Mouse (Mus musculus): ENCODE results near the gene Ociad1. TPM values are rescaled to one million over a fixed set of nuclear protein-coding genes. Genes with fewer than 3 reads are reported as not detected.

Gene Ociad1
- polyA plus RNA-seq, 1 experiment from 2014 or later, result 172 TPM

DNA sequence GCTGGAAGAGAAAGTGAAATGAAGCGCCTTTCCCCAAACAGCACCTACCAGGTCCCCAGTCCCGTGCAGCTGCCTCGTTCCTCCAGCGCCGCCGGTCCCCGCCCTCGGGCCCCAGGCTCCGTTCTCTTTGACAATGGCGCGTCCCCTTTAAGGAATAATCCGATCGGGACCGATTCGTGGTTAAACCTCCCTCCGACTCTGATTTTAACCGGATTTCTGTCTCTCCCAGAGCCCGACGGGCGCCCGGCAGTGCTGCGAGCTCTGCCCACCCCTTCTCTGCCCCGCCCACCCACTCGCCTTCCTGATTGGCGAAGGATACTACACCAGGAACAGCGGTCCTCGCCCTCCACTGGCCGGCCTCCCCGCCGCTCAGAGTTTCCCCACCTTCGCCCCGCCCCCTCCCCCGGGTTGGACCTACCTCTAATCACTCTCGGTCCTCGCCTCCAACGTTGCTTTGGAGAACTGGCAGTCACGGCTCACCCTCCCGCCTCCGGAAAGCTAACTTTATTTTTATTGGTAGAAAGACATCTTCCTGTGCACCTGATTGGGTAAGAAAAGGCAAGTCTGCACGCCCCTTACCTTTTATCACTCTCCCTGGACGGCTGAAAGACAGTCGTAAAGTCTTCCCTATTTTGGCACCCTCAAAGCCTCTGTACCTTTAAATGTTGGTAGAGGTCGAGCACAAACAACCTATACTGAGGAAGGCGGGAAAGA is 36.1 kb upstream of the Ociad1 start, which contains the start of gene Fryl:
Gene Fryl (minus strand): TSS at position 268 of the 714 bp plus-strand sequence.
- under 1% methylated on average over 43 of the region's 44 CpGs for WGBS
- Histone ChIP-seq H3K9ac (ENCODE audit: low read length) (peak within 1 kb of the TSS; percentile 94), H3K36me3 (ENCODE audit: control insufficient read depth, insufficient read depth, low read length) (no peaks in the 10 kb centered on the region), H3K4me1 (ENCODE audit: control insufficient read depth, insufficient read depth, low read length) (no peaks in the 10 kb centered on the region; the same call in 1 of the 2 replicates), H3K4me3 (ENCODE audit: low read depth, low read length) (peak within 1 kb of the TSS; percentile 95), H3K9me3 (ENCODE audit: control insufficient read depth, low read length) (no peaks in the 10 kb centered on the region), H3K4me2 (ENCODE audit: low read depth) (peak within 1 kb of the TSS; percentile 73), H3K27ac (ENCODE audit: low read depth, low read length) (peak within 1 kb of the TSS; percentile 96), H3K27me3 (ENCODE audit: control insufficient read depth, insufficient read depth, low read length) (no peaks in the 10 kb centered on the region)
- ATAC-seq (ENCODE audit: insufficient read depth, low FRiP score, low TSS enrichment) (peak; percentile 98), DNase-seq (ENCODE audit: low spot score) (peak; percentile 98)

DNA sequence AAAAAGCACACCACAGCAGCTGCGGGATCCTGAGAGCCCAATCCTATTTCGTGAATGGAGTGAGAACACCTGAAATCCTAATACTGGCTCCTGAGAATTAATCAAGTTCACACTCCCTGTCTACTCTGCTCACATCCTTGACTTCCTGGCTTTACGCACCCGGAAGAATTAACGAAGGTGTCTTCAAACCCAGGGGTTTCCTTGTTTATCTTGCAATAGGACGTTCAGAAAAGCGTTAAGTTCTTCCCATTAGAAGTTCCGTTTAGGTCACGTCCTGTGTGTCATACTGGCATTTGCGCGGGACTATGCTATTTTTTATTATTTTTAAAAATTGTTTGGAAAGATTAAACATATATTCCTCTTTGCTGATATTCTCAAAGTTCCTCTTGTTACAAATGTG is 35.5 kb upstream of the Ociad1 start:
- ATAC-seq (ENCODE audit: insufficient read depth, low FRiP score, low TSS enrichment) (no peak; the same call in 1 of the 2 replicates), DNase-seq (ENCODE audit: low spot score) (no peak)
- Histone ChIP-seq H3K27me3 (ENCODE audit: control insufficient read depth, insufficient read depth, low read length) (no peaks in the 10 kb centered on the region), H3K4me3 (ENCODE audit: low read depth, low read length) (peak overlapping the region; percentile 40), H3K4me1 (ENCODE audit: control insufficient read depth, insufficient read depth, low read length) (no peaks in the 10 kb centered on the region; the same call in 1 of the 2 replicates), H3K27ac (ENCODE audit: low read depth, low read length) (no peak overlapping the region), H3K9ac (ENCODE audit: low read length) (peak overlapping the region; percentile 44; the same call in 1 of the 2 replicates), H3K9me3 (ENCODE audit: control insufficient read depth, low read length) (no peaks in the 10 kb centered on the region), H3K4me2 (ENCODE audit: low read depth) (peak overlapping the region; percentile 73), H3K36me3 (ENCODE audit: control insufficient read depth, insufficient read depth, low read length) (no peaks in the 10 kb centered on the region)
- WGBS, result 6% methylated on average over 11 of the region's 11 CpGs

DNA sequence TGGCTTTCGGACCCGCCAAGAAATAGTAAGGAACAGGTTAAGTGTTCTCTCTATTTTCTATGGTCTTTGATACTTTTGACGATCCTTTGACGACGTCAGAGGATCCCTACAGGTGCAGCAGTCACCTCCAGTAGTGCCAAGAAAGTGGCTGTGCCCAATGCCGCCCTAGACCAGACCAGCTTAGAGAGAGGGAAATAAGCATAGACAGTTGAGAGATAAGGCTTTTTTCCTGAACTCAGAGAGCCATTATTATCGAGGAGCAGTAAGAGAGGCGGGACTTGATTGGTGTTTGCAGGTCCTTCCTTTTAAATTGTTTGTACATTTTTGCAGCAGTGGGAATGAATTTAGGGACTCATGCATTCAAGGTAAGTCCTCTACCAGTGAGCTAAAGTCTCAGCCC is 34.9 kb upstream of the Ociad1 start:
- DNase-seq (ENCODE audit: low spot score) (no peak), ATAC-seq (ENCODE audit: insufficient read depth, low FRiP score, low TSS enrichment) (no peak)
- H3K36me3 ChIP-seq (ENCODE audit: control insufficient read depth, insufficient read depth, low read length), result no peaks in the 10 kb centered on the region
- no peak overlapping the region for H3K4me2 ChIP-seq (ENCODE audit: low read depth)
- no peak overlapping the region for H3K27ac ChIP-seq (ENCODE audit: low read depth, low read length)
- H3K4me3 ChIP-seq (ENCODE audit: low read depth, low read length), result no peak overlapping the region; the same call in 1 of the 2 replicates
- no peaks in the 10 kb centered on the region; the same call in 1 of the 2 replicates for H3K4me1 ChIP-seq (ENCODE audit: control insufficient read depth, insufficient read depth, low read length)
- 59% methylated on average over 8 of the region's 8 CpGs for WGBS
- no peak overlapping the region for H3K9ac ChIP-seq (ENCODE audit: low read length)
- no peaks in the 10 kb centered on the region for H3K9me3 ChIP-seq (ENCODE audit: control insufficient read depth, low read length)
- no peaks in the 10 kb centered on the region for H3K27me3 ChIP-seq (ENCODE audit: control insufficient read depth, insufficient read depth, low read length)

DNA sequence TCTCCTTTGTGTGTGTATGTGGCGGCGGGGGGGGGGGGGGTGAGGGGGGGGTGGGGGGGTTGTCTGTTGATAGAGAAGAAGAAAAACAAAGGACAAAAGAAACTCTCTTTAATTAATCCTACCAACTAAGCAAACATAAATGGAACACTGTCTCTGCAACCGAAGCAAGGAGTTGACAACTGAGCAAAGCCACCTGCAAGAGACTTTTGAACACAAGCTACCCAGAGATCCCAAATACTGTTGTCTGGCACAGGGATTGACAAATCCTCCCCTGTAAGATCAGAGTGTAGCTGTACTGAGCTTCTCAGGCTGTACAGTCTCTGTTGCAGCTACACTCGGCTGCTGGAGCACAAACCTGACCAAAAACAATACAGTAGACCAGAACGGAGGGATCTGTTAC is 28.5 kb upstream of the Ociad1 start:
- Histone ChIP-seq H3K27me3 (ENCODE audit: control insufficient read depth, insufficient read depth, low read length) (no peaks in the 10 kb centered on the region), H3K27ac (ENCODE audit: low read depth, low read length) (no peak overlapping the region), H3K9me3 (ENCODE audit: control insufficient read depth, low read length) (no peaks in the 10 kb centered on the region), H3K4me2 (ENCODE audit: low read depth) (no peak overlapping the region), H3K4me1 (ENCODE audit: control insufficient read depth, insufficient read depth, low read length) (no peaks in the 10 kb centered on the region), H3K36me3 (ENCODE audit: control insufficient read depth, insufficient read depth, low read length) (no peaks in the 10 kb centered on the region), H3K4me3 (ENCODE audit: low read depth, low read length) (no peak overlapping the region), H3K9ac (ENCODE audit: low read length) (no peak overlapping the region)
- ATAC-seq (ENCODE audit: insufficient read depth, low FRiP score, low TSS enrichment) (no peak), DNase-seq (ENCODE audit: low spot score) (no peak)
- WGBS, result 88% methylated on average over 3 of the region's 5 CpGs

DNA sequence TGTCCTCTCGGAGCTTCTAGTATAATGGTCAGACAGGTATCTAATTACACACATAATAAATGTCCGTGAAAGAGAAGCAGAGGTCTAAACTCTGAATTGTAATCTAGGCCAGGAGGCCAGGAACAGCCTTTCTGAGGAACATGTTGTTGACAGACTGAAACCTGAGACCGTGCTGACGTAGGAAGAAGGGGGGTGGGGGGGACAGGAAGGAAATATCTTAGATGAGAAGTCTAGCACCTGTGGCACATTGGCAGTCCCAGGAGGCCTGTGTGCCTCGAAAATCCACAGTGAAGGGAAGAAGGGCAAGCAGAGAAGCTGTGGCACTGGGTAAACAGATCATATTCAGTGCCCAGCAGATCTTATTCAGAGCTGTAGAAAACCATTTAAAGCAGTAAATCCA is 27.1 kb upstream of the Ociad1 start:
- Histone ChIP-seq H3K9me3 (ENCODE audit: control insufficient read depth, low read length) (no peaks in the 10 kb centered on the region), H3K36me3 (ENCODE audit: control insufficient read depth, insufficient read depth, low read length) (no peaks in the 10 kb centered on the region), H3K4me3 (ENCODE audit: low read depth, low read length) (no peak overlapping the region), H3K4me2 (ENCODE audit: low read depth) (no peak overlapping the region), H3K27me3 (ENCODE audit: control insufficient read depth, insufficient read depth, low read length) (no peaks in the 10 kb centered on the region), H3K4me1 (ENCODE audit: control insufficient read depth, insufficient read depth, low read length) (no peaks in the 10 kb centered on the region), H3K9ac (ENCODE audit: low read length) (no peak overlapping the region), H3K27ac (ENCODE audit: low read depth, low read length) (no peak overlapping the region)
- no peak for DNase-seq (ENCODE audit: low spot score)
- WGBS, result 53% methylated on average over 5 of the region's 5 CpGs
- no peak for ATAC-seq (ENCODE audit: insufficient read depth, low FRiP score, low TSS enrichment)

DNA sequence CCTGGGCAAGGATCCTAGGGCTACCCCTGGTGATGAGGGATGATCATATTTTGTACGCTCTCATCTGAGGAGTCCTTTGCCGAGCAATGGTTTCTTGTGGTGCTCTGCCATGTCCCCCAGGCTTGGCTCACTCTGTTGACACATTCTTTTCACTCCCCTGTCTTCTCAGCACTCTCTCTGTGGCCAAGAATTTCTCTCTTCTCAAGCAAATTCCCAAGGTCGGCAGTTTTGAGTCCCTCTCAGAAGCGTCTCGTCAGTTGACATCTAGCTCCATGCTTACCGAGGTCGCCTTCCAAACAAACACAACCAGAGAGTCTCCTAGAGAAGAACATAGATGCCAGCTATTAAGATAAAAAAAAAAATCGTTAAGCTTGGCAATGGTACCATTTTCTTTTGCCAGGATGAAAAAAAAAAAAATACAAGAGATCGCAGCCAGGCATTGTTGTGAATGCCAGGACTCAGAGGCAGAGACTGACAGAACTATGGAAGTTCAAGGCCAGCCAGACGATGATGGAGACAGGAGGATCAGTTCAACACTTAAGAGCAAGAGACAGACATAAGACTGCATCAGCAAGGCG is 23.9 kb upstream of the Ociad1 start:
- DNase-seq (ENCODE audit: low spot score), result no peak

DNA sequence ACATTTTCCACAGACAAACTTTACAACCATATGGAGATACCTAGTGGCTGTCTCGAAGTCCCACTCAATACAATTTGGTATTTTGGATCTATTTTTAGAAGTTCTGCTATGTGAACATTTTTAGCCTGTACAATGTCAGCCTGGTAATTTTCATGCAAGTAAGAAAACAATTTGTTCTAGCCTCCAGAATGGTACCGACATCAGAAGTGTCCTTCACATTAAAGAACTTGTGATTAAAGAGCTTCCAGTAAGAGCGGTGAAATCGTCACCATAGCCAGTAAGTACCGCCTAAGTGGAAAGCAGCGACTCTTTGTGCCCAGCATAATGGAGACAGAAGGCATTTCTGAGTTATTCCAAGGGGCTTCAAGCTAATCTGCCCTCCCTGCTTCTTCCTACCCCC is 22.0 kb upstream of the Ociad1 start:
- Histone ChIP-seq H3K27me3 (ENCODE audit: control insufficient read depth, insufficient read depth, low read length) (no peaks in the 10 kb centered on the region), H3K4me3 (ENCODE audit: low read depth, low read length) (no peak overlapping the region), H3K9ac (ENCODE audit: low read length) (no peak overlapping the region), H3K36me3 (ENCODE audit: control insufficient read depth, insufficient read depth, low read length) (no peaks in the 10 kb centered on the region), H3K4me1 (ENCODE audit: control insufficient read depth, insufficient read depth, low read length) (no peaks in the 10 kb centered on the region), H3K27ac (ENCODE audit: low read depth, low read length) (no peak overlapping the region), H3K9me3 (ENCODE audit: control insufficient read depth, low read length) (no peaks in the 10 kb centered on the region), H3K4me2 (ENCODE audit: low read depth) (no peak overlapping the region)
- no peak for DNase-seq (ENCODE audit: low spot score)
- WGBS, result 80% methylated on average over 6 of the region's 6 CpGs
- ATAC-seq (ENCODE audit: insufficient read depth, low FRiP score, low TSS enrichment), result no peak

More for the DNA sequence above, 23.9 kb upstream of the Ociad1 start:
- no peak overlapping the region for H3K4me3 ChIP-seq (ENCODE audit: low read depth, low read length)
- ATAC-seq (ENCODE audit: insufficient read depth, low FRiP score, low TSS enrichment), result no peak
- H3K27me3 ChIP-seq (ENCODE audit: control insufficient read depth, insufficient read depth, low read length), result no peaks in the 10 kb centered on the region
- no peaks in the 10 kb centered on the region for H3K4me1 ChIP-seq (ENCODE audit: control insufficient read depth, insufficient read depth, low read length)
- WGBS, result 79% methylated on average over 11 of the region's 11 CpGs
- H3K36me3 ChIP-seq (ENCODE audit: control insufficient read depth, insufficient read depth, low read length), result no peaks in the 10 kb centered on the region
- no peaks in the 10 kb centered on the region for H3K9me3 ChIP-seq (ENCODE audit: control insufficient read depth, low read length)
- H3K9ac ChIP-seq (ENCODE audit: low read length), result no peak overlapping the region
- H3K4me2 ChIP-seq (ENCODE audit: low read depth), result no peak overlapping the region
- H3K27ac ChIP-seq (ENCODE audit: low read depth, low read length), result no peak overlapping the region

DNA sequence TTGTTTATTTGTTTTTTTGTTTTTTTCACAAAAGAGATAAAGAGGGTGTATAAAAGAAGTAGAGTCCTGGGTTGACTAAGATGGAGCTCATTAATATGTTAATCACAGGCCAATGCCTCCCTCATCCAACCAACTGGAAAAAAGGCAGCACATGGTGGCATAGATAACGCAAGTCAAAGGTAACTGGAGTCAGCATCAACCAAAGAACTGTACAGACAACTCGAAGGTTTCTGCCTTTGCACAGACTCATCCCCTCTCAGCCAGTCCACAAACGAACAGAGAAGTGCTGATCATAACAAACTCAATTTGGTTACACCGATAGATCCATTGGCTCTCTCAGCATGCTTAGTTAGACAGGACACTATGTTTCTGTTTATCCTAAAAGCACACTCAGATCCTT is 19.4 kb upstream of the Ociad1 start:
- no peak for DNase-seq (ENCODE audit: low spot score)
- 72% methylated on average over 4 of the region's 4 CpGs for WGBS
- H3K9me3 ChIP-seq (ENCODE audit: control insufficient read depth, low read length), result no peaks in the 10 kb centered on the region
- no peak overlapping the region for H3K4me3 ChIP-seq (ENCODE audit: low read depth, low read length)
- ATAC-seq (ENCODE audit: insufficient read depth, low FRiP score, low TSS enrichment), result no peak
- H3K4me1 ChIP-seq (ENCODE audit: control insufficient read depth, insufficient read depth, low read length), result no peaks in the 10 kb centered on the region
- no peak overlapping the region for H3K27ac ChIP-seq (ENCODE audit: low read depth, low read length)
- no peak overlapping the region for H3K4me2 ChIP-seq (ENCODE audit: low read depth)
- no peak overlapping the region for H3K9ac ChIP-seq (ENCODE audit: low read length)
- H3K27me3 ChIP-seq (ENCODE audit: control insufficient read depth, insufficient read depth, low read length), result no peaks in the 10 kb centered on the region
- H3K36me3 ChIP-seq (ENCODE audit: control insufficient read depth, insufficient read depth, low read length), result no peaks in the 10 kb centered on the region

DNA sequence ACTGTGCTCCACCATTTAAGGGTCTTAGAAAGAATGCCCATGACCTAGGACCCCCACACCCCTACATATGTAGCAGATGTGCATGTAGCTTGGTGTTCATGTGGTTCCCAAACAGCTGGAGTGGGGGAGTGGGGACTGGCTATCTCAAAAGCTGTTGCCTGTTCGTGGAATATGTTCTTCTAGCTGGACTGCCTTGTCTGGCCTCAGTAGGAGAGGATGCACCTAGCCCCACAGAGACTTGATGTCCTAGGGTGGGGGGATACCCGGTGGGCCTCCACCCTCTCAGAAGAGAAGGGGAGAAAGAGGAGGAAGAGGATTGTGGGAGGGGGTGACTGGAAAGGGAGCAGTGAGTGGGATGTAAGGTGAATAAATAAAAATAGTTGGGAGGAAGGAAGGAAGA is 17.6 kb upstream of the Ociad1 start:
- WGBS, result 93% methylated on average over 2 of the region's 2 CpGs
- H3K4me3 ChIP-seq (ENCODE audit: low read depth, low read length), result no peak overlapping the region
- no peak for ATAC-seq (ENCODE audit: insufficient read depth, low FRiP score, low TSS enrichment)

More for the DNA sequence above, 17.6 kb upstream of the Ociad1 start:
- H3K9ac ChIP-seq (ENCODE audit: low read length), result no peak overlapping the region
- 0 out of 2 replicates have a peak, but pooled peaks cover 3% of the 10 kb centered on the region for H3K4me1 ChIP-seq (ENCODE audit: control insufficient read depth, insufficient read depth, low read length)
- no peaks in the 10 kb centered on the region for H3K36me3 ChIP-seq (ENCODE audit: control insufficient read depth, insufficient read depth, low read length)
- H3K27ac ChIP-seq (ENCODE audit: low read depth, low read length), result no peak overlapping the region
- no peaks in the 10 kb centered on the region for H3K27me3 ChIP-seq (ENCODE audit: control insufficient read depth, insufficient read depth, low read length)
- no peak overlapping the region for H3K4me2 ChIP-seq (ENCODE audit: low read depth)
- H3K9me3 ChIP-seq (ENCODE audit: control insufficient read depth, low read length), result no peaks in the 10 kb centered on the region
- no peak for DNase-seq (ENCODE audit: low spot score)
